Mouse (Mus musculus): ENCODE data around the gene Tbl1x. TPM values are rescaled to one million over a fixed set of nuclear protein-coding genes. Genes with fewer than 3 reads are reported as not detected.

Tbl1x gene
- total and polyA plus RNA-seq, 2 experiments from 2014 or later = 37.0 to 67.2 TPM

GRCm38 (mm10) chrX:77544003-77544402 lies 33.2 kb downstream of the Tbl1x start:
- H3K4me2 ChIP-seq (ENCODE audit: low read depth) = no peak overlapping the region
- no peaks in the 10 kb centered on the region for H3K36me3 ChIP-seq (ENCODE audit: insufficient read depth)
- H3K4me1 ChIP-seq (ENCODE audit: insufficient read depth) = no peaks in the 10 kb centered on the region
- no peaks in the 10 kb centered on the region for H3K9me3 ChIP-seq (ENCODE audit: low read length)
- no peak for DNase-seq
- H3K4me3 ChIP-seq (ENCODE audit: low read depth, low read length) = no peak overlapping the region
- TF ChIP-seq CTCF (IDR thresholded peaks at IDR 0.05; ENCODE audit: low read depth) = no peak
- no peaks in the 10 kb centered on the region for H3K27me3 ChIP-seq (ENCODE audit: insufficient read depth, low read length)
- no peak overlapping the region for H3K27ac ChIP-seq (ENCODE audit: low read depth, low read length)
- no peak for ATAC-seq
- no peak overlapping the region for H3K9ac ChIP-seq

GRCm38 (mm10) chrX:77544550-77544949 lies 33.7 kb downstream of the Tbl1x start:
- H3K27me3 ChIP-seq (ENCODE audit: insufficient read depth, low read length) = no peaks in the 10 kb centered on the region
- no peak for ATAC-seq
- no peak for DNase-seq
- no peak overlapping the region for H3K9ac ChIP-seq
- H3K36me3 ChIP-seq (ENCODE audit: insufficient read depth) = no peaks in the 10 kb centered on the region
- no peak overlapping the region for H3K4me3 ChIP-seq (ENCODE audit: low read depth, low read length)
- no peaks in the 10 kb centered on the region for H3K9me3 ChIP-seq (ENCODE audit: low read length)
- no peak overlapping the region for H3K27ac ChIP-seq (ENCODE audit: low read depth, low read length)
- WGBS = 62% methylated on average over 4 of the region's 4 CpGs
- H3K4me2 ChIP-seq (ENCODE audit: low read depth) = no peak overlapping the region
- H3K4me1 ChIP-seq (ENCODE audit: insufficient read depth) = no peaks in the 10 kb centered on the region
- no peak for TF ChIP-seq CTCF (IDR thresholded peaks at IDR 0.05; ENCODE audit: low read depth)

DNA sequence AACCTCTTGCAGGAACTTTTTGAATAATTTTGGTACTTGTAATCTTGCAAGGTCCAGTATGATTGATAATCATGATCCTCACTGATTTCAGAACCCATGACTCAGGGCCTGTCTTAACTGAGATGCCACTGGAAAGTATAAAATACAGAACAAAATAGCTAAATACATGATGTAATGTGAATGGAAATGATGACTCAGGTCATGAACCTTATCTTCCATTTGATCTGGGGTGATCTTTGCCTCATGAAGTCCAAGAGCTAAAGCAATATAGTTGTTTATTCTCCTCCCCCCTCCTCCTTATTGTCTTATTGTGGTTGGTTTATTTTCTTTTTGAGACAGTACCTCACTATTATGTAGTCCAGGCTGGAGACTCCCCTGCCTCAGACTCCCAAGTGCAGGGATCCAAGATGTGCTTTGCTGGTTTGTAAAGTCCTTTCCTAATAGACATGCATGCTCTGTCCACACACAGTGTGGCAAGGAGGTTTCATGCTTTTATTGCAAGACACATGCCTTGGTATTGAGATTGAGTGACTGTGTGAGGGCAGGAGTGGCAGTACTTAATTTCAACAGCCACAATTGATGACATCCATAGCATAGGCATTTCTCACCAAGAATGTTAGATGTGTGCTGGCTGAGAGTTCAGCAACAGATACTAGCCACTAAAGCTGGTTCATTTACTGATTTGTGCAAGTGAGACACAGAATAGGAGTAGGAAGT lies 34.7 kb downstream of the Tbl1x start:
- no peak for ATAC-seq

GRCm38 (mm10) chrX:77546448-77546847 lies 35.6 kb downstream of the Tbl1x start:
- WGBS = 68% methylated on average over 1 of the region's 1 CpGs
- Histone ChIP-seq H3K9ac (no peak overlapping the region), H3K9me3 (ENCODE audit: low read length) (no peaks in the 10 kb centered on the region), H3K4me3 (ENCODE audit: low read depth, low read length) (no peak overlapping the region), H3K27ac (ENCODE audit: low read depth, low read length) (no peak overlapping the region), H3K4me1 (ENCODE audit: insufficient read depth) (no peaks in the 10 kb centered on the region), H3K27me3 (ENCODE audit: insufficient read depth, low read length) (no peaks in the 10 kb centered on the region), H3K36me3 (ENCODE audit: insufficient read depth) (no peaks in the 10 kb centered on the region), H3K4me2 (ENCODE audit: low read depth) (no peak overlapping the region)
- no peak for DNase-seq
- TF ChIP-seq CTCF (IDR thresholded peaks at IDR 0.05; ENCODE audit: low read depth) = no peak
- no peak for ATAC-seq

More for the DNA sequence above, 34.7 kb downstream of the Tbl1x start:
- H3K27ac ChIP-seq (ENCODE audit: low read depth, low read length) = no peak overlapping the region
- no peaks in the 10 kb centered on the region for H3K27me3 ChIP-seq (ENCODE audit: insufficient read depth, low read length)
- H3K4me3 ChIP-seq (ENCODE audit: low read depth, low read length) = no peak overlapping the region
- no peaks in the 10 kb centered on the region for H3K36me3 ChIP-seq (ENCODE audit: insufficient read depth)
- TF ChIP-seq CTCF (IDR thresholded peaks at IDR 0.05; ENCODE audit: low read depth) = no peak
- DNase-seq = no peak
- H3K9ac ChIP-seq = no peak overlapping the region
- H3K9me3 ChIP-seq (ENCODE audit: low read length) = no peaks in the 10 kb centered on the region
- no peak overlapping the region for H3K4me2 ChIP-seq (ENCODE audit: low read depth)
- no peaks in the 10 kb centered on the region for H3K4me1 ChIP-seq (ENCODE audit: insufficient read depth)

- ATAC-seq = no peak
- no peak overlapping the region for H3K4me2 ChIP-seq (ENCODE audit: low read depth)
- TF ChIP-seq CTCF (IDR thresholded peaks at IDR 0.05; ENCODE audit: low read depth) = no peak
- no peaks in the 10 kb centered on the region for H3K4me1 ChIP-seq (ENCODE audit: insufficient read depth)
- H3K9ac ChIP-seq = no peak overlapping the region
- H3K36me3 ChIP-seq (ENCODE audit: insufficient read depth) = no peaks in the 10 kb centered on the region
- WGBS = 84% methylated on average over 1 of the region's 1 CpGs
- no peaks in the 10 kb centered on the region for H3K27me3 ChIP-seq (ENCODE audit: insufficient read depth, low read length)
- H3K4me3 ChIP-seq (ENCODE audit: low read depth, low read length) = no peak overlapping the region
- DNase-seq = no peak
- H3K9me3 ChIP-seq (ENCODE audit: low read length) = no peaks in the 10 kb centered on the region
- no peak overlapping the region for H3K27ac ChIP-seq (ENCODE audit: low read depth, low read length)
These were observed 38.1 kb downstream of the Tbl1x start for GRCm38 (mm10) chrX:77548951-77549350.

- no peak overlapping the region for H3K4me3 ChIP-seq (ENCODE audit: low read depth, low read length)
- ATAC-seq = no peak
- H3K4me2 ChIP-seq (ENCODE audit: low read depth) = no peak overlapping the region
- H3K27me3 ChIP-seq (ENCODE audit: insufficient read depth, low read length) = no peaks in the 10 kb centered on the region
- no peaks in the 10 kb centered on the region for H3K9me3 ChIP-seq (ENCODE audit: low read length)
- TF ChIP-seq CTCF (IDR thresholded peaks at IDR 0.05; ENCODE audit: low read depth) = no peak
- H3K9ac ChIP-seq = no peak overlapping the region
- no peaks in the 10 kb centered on the region for H3K4me1 ChIP-seq (ENCODE audit: insufficient read depth)
- DNase-seq = no peak
- H3K27ac ChIP-seq (ENCODE audit: low read depth, low read length) = no peak overlapping the region
- H3K36me3 ChIP-seq (ENCODE audit: insufficient read depth) = no peaks in the 10 kb centered on the region
These were observed 39.6 kb downstream of the Tbl1x start for GRCm38 (mm10) chrX:77550388-77550787.

DNA sequence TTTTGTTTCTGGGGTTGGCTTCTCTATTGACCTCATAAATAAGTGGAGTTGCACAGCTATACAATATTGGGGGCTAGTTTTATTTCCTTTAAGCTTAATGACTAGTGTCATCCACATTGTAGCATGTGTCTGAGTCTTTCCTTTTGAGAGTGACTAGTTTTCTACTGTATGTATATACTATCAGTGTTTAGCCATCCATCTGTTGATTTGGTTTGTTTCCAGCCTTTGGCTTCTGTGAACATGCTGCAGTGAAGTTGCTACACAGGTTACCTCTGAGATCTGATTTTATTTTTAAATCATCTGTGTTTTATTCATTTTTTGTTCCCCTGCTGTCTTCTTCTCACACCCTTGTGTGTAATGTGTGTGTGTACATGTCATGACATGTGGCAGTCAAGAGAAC lies 40.5 kb downstream of the Tbl1x start:
- no peak for TF ChIP-seq CTCF (IDR thresholded peaks at IDR 0.05; ENCODE audit: low read depth)
- Histone ChIP-seq H3K4me2 (ENCODE audit: low read depth) (no peak overlapping the region), H3K9me3 (ENCODE audit: low read length) (no peaks in the 10 kb centered on the region), H3K4me1 (ENCODE audit: insufficient read depth) (no peaks in the 10 kb centered on the region), H3K9ac (no peak overlapping the region), H3K4me3 (ENCODE audit: low read depth, low read length) (no peak overlapping the region), H3K36me3 (ENCODE audit: insufficient read depth) (no peaks in the 10 kb centered on the region), H3K27me3 (ENCODE audit: insufficient read depth, low read length) (no peaks in the 10 kb centered on the region), H3K27ac (ENCODE audit: low read depth, low read length) (no peak overlapping the region)
- DNase-seq = no peak
- no peak for ATAC-seq

All from forebrain, postnatal 0 days (tissue).